Mouse (Mus musculus) heart, embryonic 14.5 days (tissue): ENCODE measurements around the gene 1700028P14Rik. TPM values are rescaled to one million over a fixed set of nuclear protein-coding genes. Genes with fewer than 3 reads are reported as not detected.

Source experiments
- ATAC-seq: fragments of 200-750 bp; cut with Nextera tagmentation; 2 replicates; pipeline ENCODE4 v1.8.0; 2017; ENCODE audit warnings: low read depth, moderate TSS enrichment; ENCODE audit not compliant: insufficient number of reproducible peaks, insufficient read depth, low FRiP score
- H3K27ac ChIP-seq, 2 experiments: fragments of 200-500 bp in 1 of 2; fragments of 300-500 bp in 1 of 2; sonication (generic) in 1 of 2; replicated peaks in 1 of 2; 2 replicates each; pipeline ENCODE4 v1.5.1; 2012 to 2014; ENCODE audit warnings: low read depth in 2 of 2, low read length in 2 of 2, control low read depth in 1 of 2, mild to moderate bottlenecking in 1 of 2, mixed read lengths in 1 of 2; ENCODE audit not compliant: control insufficient read depth in 1 of 2, insufficient read depth in 1 of 2
- H3K27me3 ChIP-seq: fragments of 300-500 bp; sonication (generic); 2 replicates; pipeline ENCODE4 v1.6.1; 2014; ENCODE audit warnings: mild to moderate bottlenecking, low read length, control low read depth; ENCODE audit not compliant: control insufficient read depth, insufficient read depth
- H3K36me3 ChIP-seq: fragments of 300-500 bp; sonication (generic); 2 replicates; pipeline ENCODE4 v1.6.1; 2014; ENCODE audit warnings: mild to moderate bottlenecking, control low read depth, low read length, mixed read lengths; ENCODE audit not compliant: control insufficient read depth, insufficient read depth
- H3K4me1 ChIP-seq, 2 experiments: fragments of 200-500 bp in 1 of 2; fragments of 300-500 bp in 1 of 2; sonication (generic) in 1 of 2; 2 replicates each; pipeline ENCODE4 v1.6.1; 2012 to 2014; ENCODE audit warnings: low read length in 2 of 2, control low read depth in 1 of 2, mixed read lengths in 1 of 2; ENCODE audit not compliant: control insufficient read depth in 2 of 2, insufficient read depth in 2 of 2
- H3K4me2 ChIP-seq: fragments of 300-500 bp; sonication (generic); 2 replicates; pipeline ENCODE4 v1.6.1; 2014; ENCODE audit warnings: mild to moderate bottlenecking, low read length
- H3K4me3 ChIP-seq, 2 experiments: fragments of 200-500 bp in 1 of 2; fragments of 300-500 bp in 1 of 2; sonication (generic) in 1 of 2; 2 replicates each; pipeline ENCODE4 v1.5.1; 2012 to 2014; ENCODE audit warnings: low read length in 2 of 2, mild to moderate bottlenecking in 2 of 2, control low read depth in 1 of 2, low read depth in 1 of 2, moderate library complexity in 1 of 2; ENCODE audit not compliant: control insufficient read depth in 1 of 2, insufficient read depth in 1 of 2
- H3K9ac ChIP-seq: fragments of 300-500 bp; sonication (generic); 2 replicates; pipeline ENCODE4 v1.6.1; 2014; ENCODE audit warnings: mild to moderate bottlenecking, low read length
- H3K9me3 ChIP-seq: fragments of 300-500 bp; sonication (generic); 2 replicates; pipeline ENCODE4 v1.6.1; 2016; ENCODE audit warnings: low read length, control low read depth; ENCODE audit not compliant: control insufficient read depth
- WGBS: fragments of 180-500 bp; shearing (Covaris S2); extraction: QIAGEN DNeasy Blood & Tissue Kit; methylation state at CpG from one replicate; pipeline ENCODE4 v1.1.7; 2014; 5-methylcytosine and 5-hydroxymethylcytosine counted together
- polyA plus RNA-seq: library from polyadenylated mRNA; unstranded; fragments of >200 nt; fragmentation: Nextera tagmentation; extraction: Ambion mirVana; gene quantifications from 2 replicates; pipeline ENCODE4 v1.2.1, GENCODE M21; 2014

The 1700028P14Rik gene
- not detected in 2 replicates for polyA plus RNA-seq

GRCm38 (mm10) chr19:23652644-23653043, at the start of gene 1700028P14Rik:
Gene 1700028P14Rik (minus strand): TSS chr19:23652812.
- Histone ChIP-seq H3K4me3 (peak within 1 kb of the TSS; percentile 11 to 24; a peak in 2 of 4 replicates), H3K9ac (no peak within 1 kb of the TSS), H3K9me3 (no peaks in the 10 kb centered on the region), H3K4me2 (peak within 1 kb of the TSS; percentile 48), H3K27ac (no peak within 1 kb of the TSS), H3K36me3 (no peaks in the 10 kb centered on the region), H3K27me3 (no peaks in the 10 kb centered on the region), H3K4me1 (peaks cover 0 to 3% of the 10 kb centered on the region in 2 experiments; a peak in 1 of 4 replicates)
- WGBS: 5% methylated on average over 13 of the region's 13 CpGs
- no peak for ATAC-seq

- WGBS: 82% methylated on average over 4 of the region's 4 CpGs
- Histone ChIP-seq H3K27me3 (no peaks in the 10 kb centered on the region), H3K9ac (no peak overlapping the region), H3K4me3 (no peak overlapping the region), H3K36me3 (peaks cover 71% of the 10 kb centered on the region), H3K9me3 (no peaks in the 10 kb centered on the region), H3K4me1 (peaks cover 0 to 5% of the 10 kb centered on the region in 2 experiments; a peak in 3 of 4 replicates), H3K4me2 (no peak overlapping the region), H3K27ac (no peak overlapping the region)
- ATAC-seq: no peak
Observed at GRCm38 (mm10) chr19:23699131-23699530, 46.5 kb upstream of the 1700028P14Rik start.

- no peak for ATAC-seq
- no peak overlapping the region for H3K27ac ChIP-seq
- no peaks in the 10 kb centered on the region for H3K27me3 ChIP-seq
- 69% methylated on average over 7 of the region's 7 CpGs for WGBS
- no peak overlapping the region for H3K4me3 ChIP-seq
- H3K9me3 ChIP-seq: no peaks in the 10 kb centered on the region
- H3K36me3 ChIP-seq: peaks cover 70% of the 10 kb centered on the region
- H3K4me2 ChIP-seq: no peak overlapping the region
- no peak overlapping the region for H3K9ac ChIP-seq
- peaks cover 0 to 5% of the 10 kb centered on the region in 2 experiments; a peak in 3 of 4 replicates for H3K4me1 ChIP-seq
Observed at GRCm38 (mm10) chr19:23698366-23698765, 45.8 kb upstream of the 1700028P14Rik start.

- H3K9ac ChIP-seq: no peak overlapping the region
- H3K4me3 ChIP-seq: no peak overlapping the region
- H3K36me3 ChIP-seq: peaks cover 68% of the 10 kb centered on the region
- 68% methylated on average over 8 of the region's 8 CpGs for WGBS
- H3K27ac ChIP-seq: no peak overlapping the region
- H3K9me3 ChIP-seq: no peaks in the 10 kb centered on the region
- peaks cover 0 to 5% of the 10 kb centered on the region in 2 experiments; a peak in 3 of 4 replicates for H3K4me1 ChIP-seq
- no peaks in the 10 kb centered on the region for H3K27me3 ChIP-seq
- ATAC-seq: no peak
- no peak overlapping the region for H3K4me2 ChIP-seq
Observed at GRCm38 (mm10) chr19:23697861-23698260, 45.2 kb upstream of the 1700028P14Rik start.

- no peak overlapping the region for H3K4me2 ChIP-seq
- H3K4me3 ChIP-seq: no peak overlapping the region
- no peak overlapping the region for H3K27ac ChIP-seq
- peaks cover 44% of the 10 kb centered on the region for H3K36me3 ChIP-seq
- no peak for ATAC-seq
- H3K9ac ChIP-seq: no peak overlapping the region
- no peaks in the 10 kb centered on the region for H3K27me3 ChIP-seq
- no peaks in the 10 kb centered on the region for H3K9me3 ChIP-seq
- 0 out of 4 replicates have a peak, but pooled peaks cover 0 to 2% of the 10 kb centered on the region in 2 experiments for H3K4me1 ChIP-seq
- WGBS: 83% methylated on average over 4 of the region's 4 CpGs
Observed at GRCm38 (mm10) chr19:23694344-23694743, 41.7 kb upstream of the 1700028P14Rik start.

GRCm38 (mm10) chr19:23688421-23688946, 35.9 kb upstream of the 1700028P14Rik start:
- no peak for ATAC-seq
- H3K9ac ChIP-seq: peak overlapping the region; percentile 98
- H3K4me2 ChIP-seq: peak overlapping the region; percentile 71
- no peaks in the 10 kb centered on the region for H3K36me3 ChIP-seq
- H3K9me3 ChIP-seq: no peaks in the 10 kb centered on the region
- H3K27me3 ChIP-seq: no peaks in the 10 kb centered on the region
- 28% methylated on average over 4 of the region's 4 CpGs for WGBS
- H3K4me3 ChIP-seq: peak overlapping the region; percentile 16 to 94; a peak in 3 of 4 replicates
- H3K4me1 ChIP-seq: peaks cover 3 to 8% of the 10 kb centered on the region in 2 experiments; a peak in 3 of 4 replicates
- no peak overlapping the region for H3K27ac ChIP-seq

GRCm38 (mm10) chr19:23687296-23688021, 34.8 kb upstream of the 1700028P14Rik start, which contains the start of gene Ptar1:
Gene Ptar1 (plus strand): TSS chr19:23687429.
- ATAC-seq: peak; percentile 86
- Histone ChIP-seq H3K9ac (peak within 1 kb of the TSS; percentile 98), H3K4me3 (peak within 1 kb of the TSS; percentile 87 to 94), H3K9me3 (no peaks in the 10 kb centered on the region), H3K36me3 (no peaks in the 10 kb centered on the region), H3K27me3 (no peaks in the 10 kb centered on the region), H3K27ac (peak within 1 kb of the TSS; percentile 94), H3K4me1 (peaks cover 3 to 8% of the 10 kb centered on the region in 2 experiments; a peak in 3 of 4 replicates), H3K4me2 (peak within 1 kb of the TSS; percentile 71)
- WGBS: under 1% methylated on average over 92 of the region's 93 CpGs
